Mouse (Mus musculus) cerebellum, adult 11-12 months (tissue): Measurements from ENCODE around the gene Gm48551.

ENCODE experiments used
- DNase-seq: peaks from one replicate; pipeline ENCODE4 v3.0.0; 2022

Gene Gm48551

DNA sequence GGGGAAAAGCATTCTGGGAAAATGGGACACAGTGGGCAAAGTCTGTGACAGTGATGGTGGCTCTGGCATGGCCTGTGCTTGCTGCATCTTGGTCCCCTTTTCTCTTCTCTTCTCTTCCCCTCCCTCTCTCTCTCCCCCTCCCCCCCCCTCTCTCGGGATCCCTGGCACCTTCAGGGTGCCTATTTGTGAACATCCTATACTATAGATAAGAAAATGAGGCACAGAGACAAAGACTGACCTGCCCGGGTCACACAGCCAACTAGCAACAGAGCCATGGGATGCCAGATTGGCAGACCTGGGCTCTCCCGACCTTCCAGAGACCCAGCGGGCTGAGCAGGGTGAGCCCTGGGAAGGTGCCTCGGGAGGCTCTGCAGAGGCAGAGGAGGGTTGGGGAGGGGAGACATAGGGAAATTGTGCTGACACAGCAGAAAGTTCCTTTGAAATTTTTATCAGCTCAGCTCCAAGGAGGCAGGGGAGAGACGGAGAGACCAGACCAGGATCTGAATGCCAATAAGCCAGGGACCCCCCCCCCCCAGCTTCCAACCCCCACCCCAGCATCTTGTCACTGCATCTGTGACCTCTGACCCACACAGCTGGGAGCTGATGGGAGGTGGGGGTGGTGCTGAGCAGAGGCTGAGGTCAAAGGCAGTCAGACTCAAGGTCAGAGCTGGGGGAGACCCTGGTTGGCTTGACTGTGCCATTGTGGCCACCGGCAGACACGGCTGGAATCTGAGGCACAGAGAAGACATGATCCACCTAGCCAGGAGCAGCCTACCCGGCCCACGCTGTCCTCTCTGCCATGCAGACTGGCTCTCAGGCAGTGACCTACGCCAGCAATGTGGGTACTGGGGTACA, 34.2 kb downstream of the Gm48551 start:
- DNase-seq: peak; percentile 54

DNA sequence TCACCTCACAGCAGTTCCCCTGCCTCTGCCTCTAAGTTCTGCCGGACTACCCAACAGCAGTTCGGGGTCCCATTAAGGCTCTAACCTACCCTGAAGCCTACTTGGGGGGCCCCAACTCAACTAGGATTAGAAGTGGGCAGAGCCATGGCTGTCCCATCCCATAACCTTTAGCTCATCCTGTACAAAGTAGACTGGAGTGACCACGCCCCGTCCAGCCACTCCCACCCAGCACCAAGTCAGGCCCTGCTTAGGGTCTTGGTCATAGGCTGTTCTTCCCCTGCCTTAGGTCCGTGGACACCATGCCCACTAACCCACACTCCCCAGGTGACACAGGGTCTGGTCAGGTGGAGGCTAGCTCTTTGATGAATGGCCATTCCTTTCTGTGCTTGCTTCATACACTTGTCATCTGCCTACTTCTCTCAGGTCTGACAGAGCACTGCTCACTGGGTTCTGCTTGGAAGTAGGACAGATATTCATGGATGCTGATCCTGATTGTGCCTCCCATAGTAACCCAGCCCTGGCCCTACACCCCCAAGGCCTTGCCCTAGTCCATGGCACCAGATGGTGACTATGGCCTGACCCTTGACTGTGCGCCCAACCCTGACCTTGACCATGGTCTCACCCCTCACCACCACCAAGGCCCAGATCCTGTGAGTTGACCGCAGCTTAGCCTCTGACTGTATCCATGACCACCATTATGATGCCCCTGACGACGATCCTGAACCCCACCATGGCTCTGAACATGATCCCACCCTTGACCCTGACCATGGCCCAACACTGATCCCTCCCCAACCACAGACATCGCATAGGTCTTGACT, 35.1 kb downstream of the Gm48551 start:
- DNase-seq: peak; percentile 54

DNA sequence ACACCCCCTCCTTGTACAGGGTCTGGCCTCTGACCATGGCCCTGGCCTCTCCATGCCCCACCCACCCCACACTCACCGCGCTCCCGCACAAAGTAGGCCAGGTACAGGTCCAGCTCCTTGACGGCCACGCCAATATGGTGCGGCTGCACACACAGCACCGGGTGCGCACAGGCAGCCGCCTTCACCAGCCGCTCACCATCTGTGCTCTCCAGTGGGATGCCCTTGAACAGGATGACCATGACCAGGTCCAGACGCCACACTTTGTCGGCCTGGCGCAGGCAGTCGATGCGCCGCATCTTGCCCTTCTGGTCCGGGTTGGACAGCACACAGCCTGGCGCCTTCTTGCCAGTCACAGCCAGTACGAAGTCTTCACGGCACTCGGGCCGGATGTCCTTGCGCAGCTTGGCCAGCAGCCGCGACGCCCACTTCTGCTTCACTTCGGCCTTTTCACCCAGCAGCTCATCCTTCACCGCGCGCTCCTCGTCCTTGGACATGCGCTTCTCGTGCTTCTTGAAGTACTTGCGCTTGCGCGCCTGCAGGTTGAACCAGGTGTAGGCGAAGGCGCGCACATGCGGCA, 36.0 kb downstream of the Gm48551 start:
- peak; percentile 80 for DNase-seq

DNA sequence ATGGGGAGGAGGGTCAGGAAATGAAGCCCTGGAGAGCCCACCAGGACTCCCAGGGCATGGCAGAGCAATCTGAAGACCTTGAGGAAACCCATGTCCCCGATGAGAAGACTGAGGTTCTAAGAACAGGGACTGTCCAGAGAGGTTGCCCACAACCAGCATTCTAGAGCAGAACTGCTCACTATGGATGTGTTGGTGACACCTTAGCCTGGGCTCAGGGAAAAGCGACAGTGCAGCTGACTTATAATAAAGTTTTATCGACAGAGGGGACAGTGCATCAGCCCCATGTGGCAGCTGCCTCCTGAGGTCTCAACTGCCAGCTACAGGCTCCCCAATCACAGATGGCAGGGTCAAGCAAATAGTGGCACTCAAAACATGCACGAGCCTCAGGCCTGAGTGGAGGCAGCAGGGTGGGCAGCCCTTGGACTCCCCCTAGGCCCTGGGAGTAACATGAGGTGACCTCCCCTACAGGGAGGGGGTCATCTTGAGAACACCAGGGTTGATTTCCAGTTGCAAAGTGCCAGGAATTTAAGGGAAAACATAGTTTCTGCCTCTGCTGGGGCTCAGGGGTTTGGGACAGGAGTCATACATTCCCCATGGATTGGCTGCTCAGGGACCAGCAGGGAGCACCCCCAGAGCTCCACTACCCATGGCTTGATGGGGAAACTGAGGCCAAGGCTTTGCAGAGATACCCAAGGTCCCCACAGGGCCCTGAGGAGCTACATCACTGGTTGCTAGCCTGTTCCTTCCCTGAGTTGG, 37.0 kb downstream of the Gm48551 start:
- DNase-seq: peak; percentile 53

DNA sequence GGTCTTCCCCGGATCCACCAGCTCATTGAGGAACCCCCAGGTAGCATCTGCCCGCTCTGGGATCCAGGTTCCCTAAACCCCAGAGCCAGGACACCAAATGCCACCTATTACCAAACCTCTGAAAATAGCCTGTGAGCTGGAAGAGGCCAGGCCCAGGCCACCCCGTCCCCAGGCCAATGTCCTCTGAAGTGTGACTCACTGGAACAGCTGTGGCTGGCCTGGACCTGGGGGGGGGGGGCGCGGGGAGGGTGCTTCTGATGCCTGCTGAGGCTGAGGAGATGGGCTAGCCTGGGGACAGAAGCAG, 37.5 kb downstream of the Gm48551 start:
- DNase-seq: no peak

DNA sequence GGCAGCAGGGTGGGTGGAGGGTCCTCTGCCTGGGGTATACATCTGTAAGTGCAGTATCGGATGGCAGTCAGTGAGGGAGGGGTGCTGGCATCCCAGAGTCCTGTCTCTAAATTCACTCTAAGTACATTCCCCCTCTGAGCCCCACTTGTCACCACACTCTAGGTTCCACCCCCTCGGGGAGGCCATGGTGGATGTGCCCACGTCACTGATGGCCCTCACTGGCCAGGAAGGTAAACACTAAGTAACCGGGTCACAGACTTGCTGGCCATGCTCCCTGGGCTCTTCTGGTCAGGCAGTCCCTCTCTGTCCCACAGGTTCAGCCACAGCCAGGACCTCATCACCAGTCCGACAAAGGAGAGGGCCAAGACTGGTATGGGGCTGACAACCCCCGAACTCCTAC, 37.9 kb downstream of the Gm48551 start:
- DNase-seq: peak; percentile 70

DNA sequence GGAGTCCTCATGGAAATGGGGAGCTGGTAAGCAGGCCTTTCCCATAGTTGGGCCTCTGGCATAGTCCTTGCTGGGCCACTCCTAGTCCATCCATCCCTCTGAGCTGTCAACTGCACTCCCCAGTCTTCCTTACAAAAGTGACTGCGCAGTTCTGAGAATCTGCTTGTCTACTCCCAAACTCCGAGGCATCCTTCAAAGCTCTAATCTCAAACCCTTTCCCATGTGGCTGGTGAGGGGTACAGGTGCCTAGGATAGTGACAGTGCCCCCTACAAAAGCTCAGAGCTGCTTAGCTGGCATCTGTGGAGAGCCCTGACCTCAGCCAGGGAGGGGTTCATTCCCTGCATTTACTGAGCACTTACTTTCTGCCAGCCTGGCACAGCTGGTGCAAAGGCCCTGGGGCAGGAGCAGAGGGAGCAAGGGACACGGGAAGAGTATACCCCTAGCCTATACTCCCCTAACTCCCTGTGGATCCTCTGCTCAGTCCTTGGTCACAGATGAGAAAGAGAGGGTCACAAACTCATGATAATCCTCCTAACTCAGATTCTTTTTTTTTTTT, 38.5 kb downstream of the Gm48551 start:
- peak; percentile 59 for DNase-seq

DNA sequence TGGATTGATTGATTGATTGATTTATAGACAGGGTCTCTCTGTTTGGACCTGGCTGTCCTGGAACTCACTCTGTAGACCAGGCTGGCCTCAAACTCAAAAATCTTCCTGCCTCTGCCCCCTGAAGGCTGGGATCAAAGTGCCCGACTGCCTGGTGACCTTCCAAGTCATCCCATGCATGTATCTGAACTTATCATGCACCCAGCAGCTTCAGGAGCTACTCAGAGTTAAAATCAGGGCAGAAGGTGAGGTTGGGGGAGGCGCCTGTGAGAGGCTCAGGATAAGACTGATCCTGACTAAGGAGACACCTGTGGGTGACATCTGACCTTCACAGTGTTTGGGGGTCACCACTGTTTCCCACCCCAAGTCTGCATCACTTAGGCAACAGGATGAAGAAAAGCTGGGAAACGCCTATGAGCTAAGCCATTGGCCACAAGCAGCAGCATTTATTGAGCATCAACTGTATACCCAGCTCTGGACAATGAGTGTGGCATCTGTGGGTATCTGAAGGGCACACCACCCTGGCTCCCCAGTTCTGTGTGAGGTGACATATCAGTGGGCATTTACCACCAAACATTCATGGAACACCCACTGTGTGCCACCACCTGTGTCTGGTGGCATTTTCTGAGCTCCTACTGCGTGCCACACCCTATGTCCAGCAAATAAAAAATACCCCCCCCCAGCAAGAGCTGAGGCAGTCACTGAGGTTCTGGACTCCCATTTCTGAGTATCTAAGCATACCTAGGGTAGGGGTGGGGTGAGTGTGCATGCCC, 39.4 kb downstream of the Gm48551 start:
- peak; percentile 58 for DNase-seq

DNA sequence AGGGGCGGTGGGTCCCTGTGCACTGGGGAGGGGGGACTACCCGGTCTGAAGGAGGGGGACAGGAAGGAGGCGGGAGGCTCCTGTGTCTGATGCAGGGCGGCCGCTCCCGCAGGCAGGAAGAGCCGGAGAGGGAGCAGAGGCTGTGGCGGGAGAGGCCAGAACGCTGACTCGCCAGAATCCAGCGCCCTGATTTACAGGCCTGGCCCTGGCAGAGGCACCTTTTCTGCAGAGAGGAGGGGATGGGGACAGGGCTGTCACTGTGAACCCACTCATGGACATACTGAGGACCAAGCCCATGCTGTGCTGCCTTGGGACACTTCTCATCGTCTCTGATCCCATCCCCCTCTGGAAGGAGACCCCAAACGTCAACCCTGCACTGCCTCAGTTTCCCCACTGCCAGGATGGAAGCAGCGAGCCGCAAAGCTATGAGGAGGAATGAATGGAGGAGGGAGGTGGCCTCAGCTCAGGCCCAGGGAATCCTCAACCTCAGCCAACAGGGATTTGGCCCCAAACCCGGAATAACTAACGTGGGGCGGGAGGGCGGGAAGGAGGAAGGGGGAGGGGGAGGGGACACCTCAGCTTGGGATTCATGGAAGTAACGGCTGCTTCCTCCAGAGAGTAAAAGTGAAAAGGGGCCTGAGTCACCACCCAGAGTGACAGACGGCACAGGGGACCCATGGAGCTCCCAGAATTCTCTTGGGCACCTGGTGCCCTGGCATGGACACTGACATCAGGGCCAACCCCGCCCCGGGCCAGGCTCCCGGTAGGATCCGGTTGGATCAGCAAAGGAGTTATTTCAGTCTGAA, 40.2 kb downstream of the Gm48551 start:
- peak; percentile 93 for DNase-seq

DNA sequence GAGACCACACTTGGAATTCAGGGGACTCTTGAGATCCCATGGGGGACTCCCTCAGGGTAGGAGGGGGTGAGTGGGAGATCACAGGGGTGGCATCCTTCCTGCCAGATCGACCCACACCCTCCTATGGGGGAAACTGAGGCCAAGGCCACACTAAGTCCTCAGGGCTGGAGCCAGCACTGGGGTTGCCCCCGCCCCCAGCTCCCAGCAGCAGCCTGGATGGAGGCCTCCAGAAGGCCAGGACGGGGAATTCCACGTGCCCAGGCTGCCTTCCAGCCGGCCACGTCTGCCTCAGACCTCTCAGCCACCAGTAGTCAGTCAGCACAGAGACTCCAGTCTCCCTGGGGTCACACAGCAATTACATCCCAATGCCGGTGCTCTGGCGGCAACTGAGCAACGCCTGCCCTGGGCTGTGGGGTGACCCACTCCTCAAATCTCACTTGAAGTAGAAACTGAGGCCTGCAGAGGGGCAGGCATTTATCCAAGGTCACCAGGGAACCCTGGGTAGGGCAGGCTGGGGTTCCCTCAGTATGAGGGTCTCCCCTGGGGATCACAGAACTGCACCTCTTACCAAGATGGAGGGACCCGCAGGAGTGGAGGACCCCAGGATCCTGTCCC, 41.1 kb downstream of the Gm48551 start:
- DNase-seq: peak; percentile 82

DNA sequence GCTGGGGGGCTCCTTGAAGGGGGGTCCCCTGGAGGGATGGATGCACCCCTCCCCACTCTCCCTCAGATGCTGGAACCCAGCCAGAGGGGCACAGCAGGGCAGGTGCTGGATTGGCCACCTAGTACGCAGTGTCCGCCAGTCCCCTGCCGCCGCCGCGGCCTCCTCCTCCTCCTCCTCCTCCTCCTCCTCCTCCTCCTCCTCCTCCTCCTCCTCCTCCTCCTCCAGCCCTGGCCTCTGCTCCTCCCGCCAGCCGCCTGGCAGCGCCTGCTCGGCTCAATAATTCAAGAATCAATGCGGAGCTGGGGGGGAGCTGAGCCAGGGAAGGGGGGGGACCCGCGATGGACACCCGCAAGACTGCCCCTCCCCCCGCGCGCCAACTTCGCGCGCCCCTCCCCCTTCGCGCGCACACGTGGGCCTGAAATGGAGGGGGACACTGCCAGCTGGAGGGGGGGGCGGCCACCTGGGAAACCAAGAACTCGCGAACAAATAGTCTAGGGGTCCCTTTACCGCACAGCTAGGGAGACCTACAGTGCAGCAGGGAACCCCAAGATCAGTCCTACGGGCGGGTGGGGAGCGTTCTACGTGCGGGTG, 41.9 kb downstream of the Gm48551 start:
- peak; percentile 76 for DNase-seq

DNA sequence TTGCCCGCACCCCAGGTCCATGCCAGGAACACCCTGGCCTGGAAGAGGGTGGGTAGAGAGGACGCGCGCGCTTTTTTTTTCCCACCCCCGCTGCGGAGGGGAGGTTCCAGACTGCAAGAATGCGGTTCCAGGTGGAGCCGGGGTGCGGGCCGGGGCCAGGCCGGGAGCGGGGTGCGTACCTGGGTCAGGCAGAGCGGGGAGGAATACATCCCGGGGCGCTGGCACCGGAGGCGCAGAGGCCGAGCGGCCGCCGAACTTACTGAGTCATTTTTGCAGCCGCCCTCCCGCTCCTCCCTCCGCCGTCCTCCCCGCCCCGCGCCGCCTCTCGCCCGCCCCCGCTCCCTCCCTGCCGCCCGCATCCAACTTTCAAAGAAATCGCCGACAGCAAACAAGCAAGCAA, 42.6 kb downstream of the Gm48551 start:
- peak; percentile 80 for DNase-seq

DNA sequence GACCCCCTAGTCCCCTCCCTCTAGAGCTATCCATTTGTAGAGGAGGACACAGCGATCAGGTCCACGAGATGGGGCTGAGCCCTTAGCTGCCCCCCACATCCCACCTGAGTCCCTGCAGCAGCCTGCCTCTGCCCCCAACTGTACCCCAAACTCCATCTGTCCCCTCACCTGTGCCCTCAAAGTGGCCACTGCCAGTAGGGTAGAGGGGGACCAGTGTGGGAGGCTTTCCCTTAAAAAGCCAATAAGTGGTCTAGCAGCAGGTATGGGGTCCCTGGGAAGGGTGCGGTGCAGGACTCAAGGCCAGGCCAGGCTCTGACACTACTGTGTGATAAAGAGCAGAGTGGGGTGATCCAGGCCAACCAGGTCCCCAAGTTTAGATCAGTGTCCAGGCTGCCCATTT, 43.1 kb downstream of the Gm48551 start:
- DNase-seq: peak; percentile 62

DNA sequence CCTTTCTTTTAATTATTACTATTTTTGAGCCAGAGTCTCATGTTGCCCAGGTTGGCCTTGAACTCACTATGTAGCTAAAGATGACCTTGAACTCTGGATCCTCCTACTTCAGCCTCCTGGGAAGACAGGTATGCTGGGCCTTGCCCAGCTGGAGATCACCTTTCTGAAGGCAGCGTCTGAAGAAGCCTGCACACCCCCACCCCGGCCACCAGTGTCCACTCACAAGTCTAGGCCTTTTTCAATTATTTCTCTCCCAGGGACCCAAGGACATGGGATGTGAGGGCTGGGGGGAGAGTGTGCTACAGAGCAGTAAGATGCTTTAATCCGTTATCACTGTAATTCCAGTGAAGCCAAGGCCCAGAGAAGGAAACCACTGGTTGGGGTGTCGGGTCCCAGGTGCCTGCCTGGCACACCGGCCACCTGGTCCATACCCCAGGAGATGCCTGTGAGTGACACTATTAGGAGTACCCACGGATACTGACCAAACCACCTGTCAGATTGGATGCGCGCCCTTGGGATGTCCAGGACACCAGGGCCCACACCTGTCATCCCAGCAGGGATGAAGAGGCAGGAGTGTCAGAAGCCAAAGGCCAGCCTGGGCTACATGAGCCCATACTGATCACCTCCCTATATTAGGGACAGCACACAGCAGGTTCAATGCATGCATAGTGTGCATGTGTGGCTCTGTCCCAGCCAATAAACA, 43.7 kb downstream of the Gm48551 start:
- DNase-seq: peak; percentile 84

DNA sequence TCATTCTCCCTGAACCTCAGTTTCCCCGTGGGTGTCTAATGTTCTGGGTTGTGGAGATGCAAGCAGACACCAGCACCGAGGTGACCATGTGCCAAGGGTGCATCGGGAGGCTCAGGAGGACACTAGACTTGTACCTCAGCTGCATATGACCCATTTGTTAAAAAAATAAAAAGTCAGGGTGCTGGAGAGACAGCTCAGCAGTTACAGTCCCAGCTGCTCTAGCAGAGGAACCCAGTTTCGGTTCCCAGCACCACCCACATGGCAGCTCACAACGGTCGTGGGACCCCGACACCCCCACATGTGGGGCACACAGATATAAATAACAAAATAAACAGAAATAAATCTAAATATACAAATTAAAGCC, 44.2 kb downstream of the Gm48551 start:
- no peak for DNase-seq

DNA sequence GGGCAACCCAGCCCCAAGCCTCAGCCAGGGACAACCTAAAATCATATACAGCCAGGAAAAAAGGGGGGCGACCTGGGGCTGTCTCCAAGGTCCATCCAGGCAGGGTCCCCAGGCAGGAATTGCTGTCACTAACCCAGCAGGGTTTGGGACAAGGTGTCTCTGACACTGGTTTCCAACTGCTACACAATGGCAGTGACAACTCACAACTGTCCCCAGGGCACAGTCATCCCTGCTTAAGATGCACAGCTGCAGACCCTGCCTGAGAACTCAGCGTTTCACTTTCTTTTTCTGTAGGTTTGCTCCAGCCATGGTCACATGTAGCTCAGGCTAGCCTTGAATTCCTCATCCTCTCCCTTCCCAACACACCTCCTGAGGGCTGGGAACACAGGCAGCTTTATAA, 44.8 kb downstream of the Gm48551 start:
- DNase-seq: peak; percentile 64

DNA sequence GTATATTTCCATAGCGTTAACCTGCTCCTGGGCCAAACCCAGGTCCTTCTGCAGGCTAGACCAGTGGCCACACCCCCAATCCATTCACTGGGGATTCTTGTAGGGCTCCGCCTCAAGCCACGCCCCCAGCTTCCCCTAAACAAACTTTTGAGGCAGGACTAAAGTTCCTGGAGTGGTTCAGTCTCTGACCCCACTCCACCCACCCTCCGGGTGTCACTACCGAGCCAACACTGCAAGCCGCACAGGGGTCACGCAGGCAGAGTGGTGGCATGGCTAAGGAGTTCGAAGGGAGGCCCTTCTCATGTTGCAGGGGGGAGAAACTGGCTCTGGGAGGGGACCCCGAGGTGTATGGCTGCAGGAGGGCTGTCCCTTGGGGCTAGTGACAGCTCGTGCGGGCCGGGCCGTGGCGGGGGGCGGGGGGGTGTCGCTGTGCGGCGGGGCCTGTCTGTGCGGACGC, 45.4 kb downstream of the Gm48551 start:
- peak; percentile 87 for DNase-seq

DNA sequence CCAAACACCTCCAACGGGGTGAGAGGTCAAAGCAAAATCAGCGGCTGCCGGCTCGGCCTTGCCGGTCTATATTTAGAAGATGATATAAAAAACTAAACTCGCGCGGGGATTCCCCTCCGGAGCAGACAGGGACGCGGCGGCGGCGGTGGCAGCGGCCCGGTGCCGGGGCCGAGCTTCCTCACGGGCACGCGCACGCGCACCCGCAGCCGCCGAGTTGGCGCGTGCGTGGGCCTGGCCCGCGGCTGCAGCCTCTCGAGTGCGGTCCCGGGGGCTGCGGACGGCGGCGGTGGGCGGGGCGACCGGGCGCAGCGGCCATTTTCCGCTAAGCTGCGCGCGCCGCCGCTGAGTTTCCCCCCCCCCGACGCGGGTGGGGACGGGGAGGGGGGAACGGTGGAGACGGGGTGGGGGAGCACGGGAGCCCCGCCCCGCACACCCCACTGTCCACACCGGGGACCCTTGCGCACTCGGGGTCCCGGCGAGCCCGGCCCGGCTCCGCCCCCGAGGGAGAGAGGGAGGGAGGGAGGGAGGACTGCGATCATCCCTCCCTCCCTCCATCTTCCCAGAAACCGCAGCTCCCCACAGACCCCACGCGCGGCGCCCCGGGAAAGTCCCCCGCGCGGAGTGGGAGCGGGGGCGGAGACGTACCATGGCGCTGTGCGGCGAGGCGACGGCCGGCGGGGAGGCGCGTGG, 46.0 kb downstream of the Gm48551 start:
- DNase-seq: peak; percentile 91
